Comparison of ENCODE assay signal across 14 mouse cellular contexts in the genomic region with DNA sequence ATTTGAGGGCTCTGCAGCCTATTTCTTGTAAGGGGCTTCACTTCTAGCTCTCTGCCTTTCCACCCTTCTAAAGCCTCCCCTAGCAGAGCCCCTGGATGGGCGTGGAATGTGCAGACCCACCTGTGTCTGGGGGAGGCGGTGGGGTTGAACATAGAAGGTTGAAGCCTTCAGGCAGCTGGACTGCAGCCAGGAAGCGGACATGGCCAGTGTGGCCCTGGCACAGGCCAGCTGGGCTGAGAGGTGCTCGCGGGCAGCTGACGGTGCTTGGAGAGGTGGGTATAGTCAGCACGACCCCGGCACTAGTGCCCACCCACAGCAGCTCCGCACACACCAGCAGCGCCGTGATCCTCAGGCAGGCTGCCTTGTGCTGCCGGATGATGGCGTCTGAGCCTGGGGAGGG. TPM values are rescaled to one million over a fixed set of nuclear protein-coding genes. Genes with fewer than 3 reads are reported as not detected.
DNase-seq lines count a peak whose midpoint lies in the region; ATAC-seq and TF ChIP-seq lines count a peak whose summit lies in the region.
"Had no signal": no experiment of that assay in that cellular context is flagged by ENCODE, and none has a peak within 500 bp of the region (broad histone marks: within the 10 kb centered on the region; RNA-seq: fewer than 3 reads in every experiment).

No protein-coding gene starts in this region.

- H3K9ac ChIP-seq in heart, embryonic 11.5 days (ENCODE audit: low read depth, low read length) = no peak overlapping the region
- H3K9ac ChIP-seq in kidney, postnatal 0 days (ENCODE audit: low read depth, low read length) = no peak overlapping the region
- H3K9ac ChIP-seq in intestine, postnatal 0 days (ENCODE audit: low read depth, low read length) = no peak overlapping the region
- H3K9ac ChIP-seq in liver, embryonic 11.5 days (ENCODE audit: low read depth, low read length) = no peak overlapping the region

- H3K4me1 ChIP-seq in heart, embryonic 11.5 days (ENCODE audit: control insufficient read depth, insufficient read depth, low read length) = peaks cover 2% of the 10 kb centered on the region
- H3K4me1 ChIP-seq in kidney, postnatal 0 days (replicated peaks; ENCODE audit: insufficient read depth, low read length) = peaks cover 3% of the 10 kb centered on the region; the same call in 1 of the 2 replicates
- H3K4me1 ChIP-seq in intestine, postnatal 0 days (replicated peaks; ENCODE audit: control insufficient read depth, insufficient read depth, low read length) = no peaks in the 10 kb centered on the region
- H3K4me1 ChIP-seq in liver, embryonic 11.5 days (replicated peaks; ENCODE audit: control insufficient read depth, insufficient read depth, low read length) = peaks cover 7% of the 10 kb centered on the region; the same call in 1 of the 2 replicates

- no peak for DNase-seq in heart, adult 9 months (ENCODE audit: low spot score in 2 of 2)
- no peak for DNase-seq in kidney, postnatal 0 days (ENCODE audit: low spot score)
- no peak for DNase-seq in kidney, adult 9 months
- DNase-seq in liver, embryonic 11.5 days (ENCODE audit: low spot score) = no peak
- DNase-seq: cerebellum, adult 2 months; embryo, embryonic 11 days; layer of hippocampus, adult 9-11 months; thymus, postnatal 36 days had no signal

- H3K9me3 ChIP-seq in heart, embryonic 11.5 days (replicated peaks; ENCODE audit: control insufficient read depth, low read length) = no peaks in the 10 kb centered on the region
- no peaks in the 10 kb centered on the region for H3K9me3 ChIP-seq in kidney, postnatal 0 days (replicated peaks; ENCODE audit: low read length)
- H3K9me3 ChIP-seq in intestine, postnatal 0 days (ENCODE audit: control insufficient read depth) = no peaks in the 10 kb centered on the region
- no peaks in the 10 kb centered on the region for H3K9me3 ChIP-seq in liver, embryonic 11.5 days (ENCODE audit: control insufficient read depth, low read length)
- H3K9me3 ChIP-seq: hindbrain, embryonic 10.5 days had no signal

- peak overlapping the region; percentile 70 for H3K27ac ChIP-seq in heart, embryonic 11.5 days (ENCODE audit: low read depth, low read length)
- H3K27ac ChIP-seq in kidney, postnatal 0 days = peak overlapping the region; percentile 54; the same call in 1 of the 2 replicates
- H3K27ac ChIP-seq in intestine, postnatal 0 days (ENCODE audit: low read depth, low read length) = peak overlapping the region; percentile 41
- H3K27ac ChIP-seq in liver, embryonic 11.5 days (ENCODE audit: low read depth, low read length) = peak overlapping the region; percentile 35
- H3K27ac ChIP-seq: hindbrain, embryonic 10.5 days had no signal

- H3K4me3 ChIP-seq in heart, embryonic 11.5 days (ENCODE audit: low read depth, low read length) = no peak overlapping the region
- no peak overlapping the region for H3K4me3 ChIP-seq in kidney, postnatal 0 days (replicated peaks; ENCODE audit: low read depth, low read length)
- no peak overlapping the region for H3K4me3 ChIP-seq in intestine, postnatal 0 days (ENCODE audit: low read depth, low read length)
- no peak overlapping the region for H3K4me3 ChIP-seq in liver, embryonic 11.5 days (ENCODE audit: low read depth, low read length)
- H3K4me3 ChIP-seq: hindbrain, embryonic 10.5 days had no signal

- no peaks in the 10 kb centered on the region for H3K27me3 ChIP-seq in heart, embryonic 11.5 days (ENCODE audit: control insufficient read depth, insufficient read depth, low read length)
- H3K27me3 ChIP-seq in kidney, postnatal 0 days (ENCODE audit: insufficient read depth, low read length) = no peaks in the 10 kb centered on the region
- H3K27me3 ChIP-seq in intestine, postnatal 0 days (replicated peaks; ENCODE audit: control insufficient read depth, insufficient read depth, low read length) = no peaks in the 10 kb centered on the region
- H3K27me3 ChIP-seq in liver, embryonic 11.5 days (replicated peaks; ENCODE audit: control insufficient read depth, insufficient read depth, low read length) = no peaks in the 10 kb centered on the region

- TF ChIP-seq CTCF in kidney, postnatal 0 days (IDR thresholded peaks at IDR 0.05; ENCODE audit: low read depth) = no peak
- TF ChIP-seq CTCF in intestine, postnatal 0 days (IDR thresholded peaks at IDR 0.05; ENCODE audit: low read depth) = no peak

- WGBS in heart, embryonic 11.5 days (ENCODE audit: insufficient replicate concordance) = 89% methylated on average over 13 of the region's 13 CpGs
- WGBS in kidney, postnatal 0 days = 81% methylated on average over 13 of the region's 13 CpGs
- WGBS in intestine, postnatal 0 days = 81% methylated on average over 13 of the region's 13 CpGs
- 88% methylated on average over 13 of the region's 13 CpGs for WGBS in liver, embryonic 11.5 days

- peaks cover 44% of the 10 kb centered on the region for H3K36me3 ChIP-seq in heart, embryonic 11.5 days (ENCODE audit: control insufficient read depth, insufficient read depth, low read length)
- H3K36me3 ChIP-seq in kidney, postnatal 0 days (ENCODE audit: insufficient read depth, low read length) = peaks cover 66% of the 10 kb centered on the region
- H3K36me3 ChIP-seq in intestine, postnatal 0 days (ENCODE audit: control insufficient read depth, insufficient read depth) = peaks cover 40% of the 10 kb centered on the region
- H3K36me3 ChIP-seq in liver, embryonic 11.5 days (ENCODE audit: control insufficient read depth, insufficient read depth, low read length) = peaks cover 14% of the 10 kb centered on the region; the same call in 1 of the 2 replicates

- H3K4me2 ChIP-seq in heart, embryonic 11.5 days = no peak overlapping the region
- no peak overlapping the region for H3K4me2 ChIP-seq in kidney, postnatal 0 days (ENCODE audit: low read length)
- H3K4me2 ChIP-seq in intestine, postnatal 0 days (replicated peaks; ENCODE audit: low read depth) = no peak overlapping the region
- no peak overlapping the region for H3K4me2 ChIP-seq in liver, embryonic 11.5 days

- no peak for ATAC-seq in heart, embryonic 11.5 days (replicated peaks; ENCODE audit: insufficient number of reproducible peaks, low FRiP score, low TSS enrichment)
- no peak; the same call in 1 of the 2 replicates for ATAC-seq in kidney, postnatal 0 days (replicated peaks; ENCODE audit: low FRiP score, low read depth)
- no peak for ATAC-seq in intestine, postnatal 0 days
- ATAC-seq in liver, embryonic 11.5 days (replicated peaks; ENCODE audit: low FRiP score) = no peak
- ATAC-seq in megakaryocyte-erythroid progenitor cell, adult 5-6 weeks (replicated peaks; ENCODE audit: low FRiP score, low TSS enrichment, poor library complexity, severe bottlenecking) = no peak
- ATAC-seq: activated CD4-positive, CD25-positive, alpha-beta regulatory T cell, adult 4 months had no signal

RNA-seq across cellular contexts. Expression of gene Relt, which starts 13.0 kb away (rescaled TPM):
- polyA plus RNA-seq in heart, embryonic 11.5 days (2014; fragmentation: Nextera tagmentation; extraction: Ambion mirVana) = 2.3 and 3.0 TPM in 2 replicates
- 2.1 and 2.3 TPM in 2 replicates for polyA plus RNA-seq in kidney, postnatal 0 days (2015; fragmentation: Nextera tagmentation; extraction: Ambion mirVana)
- polyA plus RNA-seq in intestine, postnatal 0 days (2015; fragmentation: Nextera tagmentation; extraction: Ambion mirVana) = 0.78 and 1.0 TPM in 2 replicates
- polyA plus RNA-seq in liver, embryonic 11.5 days (2014; fragmentation: Nextera tagmentation; extraction: Ambion mirVana) = 14.6 and 17.0 TPM in 2 replicates
- 8.0 and 10.9 TPM in 2 replicates for total RNA-seq in megakaryocyte-erythroid progenitor cell, adult 5-6 weeks (2014; fragmentation: Nextera tagmentation)
- total RNA-seq in megakaryocyte-erythroid progenitor cell, adult 5-6 weeks (2017) = 5.2 and 6.4 TPM in 2 replicates

RNA-seq across cellular contexts. Expression of gene Arhgef17, which starts 55.6 kb away (rescaled TPM):
- polyA plus RNA-seq in heart, embryonic 11.5 days (2014; fragmentation: Nextera tagmentation; extraction: Ambion mirVana) = 8.5 and 8.8 TPM in 2 replicates
- 7.8 and 8.1 TPM in 2 replicates for polyA plus RNA-seq in kidney, postnatal 0 days (2015; fragmentation: Nextera tagmentation; extraction: Ambion mirVana)
- polyA plus RNA-seq in intestine, postnatal 0 days (2015; fragmentation: Nextera tagmentation; extraction: Ambion mirVana) = 2.0 and 2.5 TPM in 2 replicates
- polyA plus RNA-seq in liver, embryonic 11.5 days (2014; fragmentation: Nextera tagmentation; extraction: Ambion mirVana) = 4.5 and 5.4 TPM in 2 replicates
- not detected in 2 replicates for total RNA-seq in megakaryocyte-erythroid progenitor cell, adult 5-6 weeks (2014; fragmentation: Nextera tagmentation)
- not detected in 2 replicates for total RNA-seq in megakaryocyte-erythroid progenitor cell, adult 5-6 weeks (2017)
- total RNA-seq: neutrophil, adult 5-6 weeks had no signal
